Mouse (Mus musculus): Measurements from ENCODE around the gene Lipa.

Gene Lipa

DNA sequence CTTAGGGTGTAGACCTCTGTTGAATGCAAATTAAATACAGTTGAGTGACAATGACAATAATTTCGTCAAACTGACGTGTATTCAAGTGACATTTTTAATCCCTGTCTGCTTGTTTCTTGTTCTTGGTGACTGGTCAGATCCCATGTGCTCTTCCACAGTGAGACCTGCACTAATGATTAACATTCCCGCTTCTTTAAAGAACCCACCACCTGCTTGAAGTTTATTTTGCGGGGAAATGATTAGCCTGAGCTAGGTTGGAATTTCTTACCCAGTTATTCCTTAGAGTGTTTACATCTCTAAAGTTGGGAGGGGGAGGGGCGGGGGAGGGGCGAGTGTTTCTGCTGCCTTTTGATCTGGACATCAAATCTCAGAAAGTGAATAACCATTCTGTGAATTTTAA lies 59.1 kb downstream of the Lipa start:
- in situ Hi-C loops (cut with MboI, MseI) = no loop called here

DNA sequence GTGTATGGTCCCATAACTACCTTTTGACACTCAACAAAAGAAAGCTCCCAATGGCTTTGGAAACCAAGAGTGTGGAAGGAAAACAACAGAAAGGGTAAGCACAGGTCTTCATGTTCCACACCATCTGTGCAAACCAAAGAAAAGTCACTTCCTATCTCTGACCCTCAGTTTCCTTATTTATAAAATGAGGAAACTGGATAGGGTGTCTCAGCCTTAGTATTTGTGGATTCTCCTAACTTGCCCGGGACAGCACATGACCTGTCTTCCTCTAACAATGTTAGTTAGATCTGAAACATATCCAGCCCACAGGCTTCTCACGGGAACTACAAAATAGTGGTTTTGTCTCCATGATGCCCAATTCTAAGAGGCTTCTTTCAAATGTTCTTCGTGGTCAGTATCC lies 62.8 kb downstream of the Lipa start:
- in situ Hi-C loops (cut with MboI, MseI) = no loop called here

DNA sequence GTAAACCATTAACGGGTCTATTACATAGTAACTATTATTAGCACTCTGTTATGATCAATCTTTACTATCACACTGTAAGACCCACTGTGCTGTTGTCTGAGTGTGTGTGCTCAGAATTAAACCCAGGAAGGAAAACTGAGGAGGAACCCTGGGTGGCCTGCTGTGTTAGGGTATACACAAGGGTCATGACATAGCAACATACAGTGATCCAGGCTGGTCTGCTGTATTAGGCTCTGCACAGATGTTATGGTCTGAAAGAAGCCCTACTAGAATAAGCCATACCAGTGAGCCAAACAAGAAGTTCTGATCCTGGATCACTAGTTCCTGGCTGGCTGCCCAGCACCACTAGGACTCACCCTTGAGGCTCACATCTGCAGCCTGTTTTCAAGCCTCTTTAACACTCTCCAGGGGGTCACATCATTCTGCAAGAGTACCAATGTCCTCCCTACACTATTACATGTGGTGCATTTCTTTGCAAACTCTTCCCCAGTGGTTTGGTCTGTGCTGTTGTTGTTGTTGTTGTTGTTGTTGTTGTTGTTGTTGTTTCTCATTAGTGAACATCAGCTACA lies 65.7 kb downstream of the Lipa start:
- in situ Hi-C loops (cut with MboI, MseI) = no loop called here

DNA sequence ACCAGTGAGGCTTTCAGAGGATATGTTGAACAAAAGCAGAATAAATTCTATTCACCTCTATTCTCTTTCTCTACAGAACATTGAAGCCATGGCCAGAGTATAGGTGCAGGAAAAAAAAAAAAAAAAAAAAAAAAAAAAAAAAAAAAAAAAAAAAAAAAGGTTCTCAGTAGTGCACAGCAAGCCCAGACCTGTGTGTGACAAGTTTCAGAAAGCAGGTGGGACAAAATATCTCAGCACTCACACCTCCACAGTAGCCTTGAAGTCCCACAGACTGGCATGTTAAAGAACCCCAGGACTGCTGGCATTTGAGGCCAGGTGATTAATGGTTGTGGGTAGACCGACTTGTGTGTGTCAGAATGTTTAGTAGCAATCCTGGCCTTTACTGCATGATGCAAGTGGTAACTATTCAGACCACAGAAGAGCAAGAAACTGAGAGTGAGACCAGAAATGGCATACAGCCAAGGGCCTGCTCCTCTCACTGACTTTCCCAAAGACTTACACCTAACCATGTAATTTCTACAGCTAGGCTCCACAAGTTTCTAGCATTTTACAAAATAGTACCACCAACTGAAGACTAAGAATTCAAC lies 76.4 kb downstream of the Lipa start:
- in situ Hi-C loops (cut with MboI, MseI) = no loop called here

DNA sequence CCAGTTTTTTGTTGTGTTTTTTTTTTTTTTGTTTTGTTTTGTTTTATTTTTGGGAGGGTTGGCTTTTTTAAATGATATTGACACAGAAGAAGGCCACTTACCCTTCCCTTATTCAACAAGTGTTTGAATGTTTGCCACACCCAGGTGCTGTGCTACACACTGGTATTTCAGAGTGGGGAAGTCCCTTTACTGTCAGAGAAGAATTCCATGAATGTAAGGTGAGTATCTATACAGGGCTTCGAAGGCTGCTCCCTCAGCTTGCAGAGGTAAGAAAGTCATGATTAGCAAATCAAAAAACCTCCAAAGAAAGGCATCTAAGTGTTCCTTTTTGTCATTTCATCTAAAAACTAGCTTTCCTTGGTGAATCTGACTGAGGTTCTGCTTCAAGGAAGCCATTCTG lies 78.4 kb downstream of the Lipa start:
- in situ Hi-C loops (cut with MboI, MseI) = loop anchor here (10.0 kb wide), 1 partner anchor 696 kb away; no protein-coding TSS in a partner anchor

DNA sequence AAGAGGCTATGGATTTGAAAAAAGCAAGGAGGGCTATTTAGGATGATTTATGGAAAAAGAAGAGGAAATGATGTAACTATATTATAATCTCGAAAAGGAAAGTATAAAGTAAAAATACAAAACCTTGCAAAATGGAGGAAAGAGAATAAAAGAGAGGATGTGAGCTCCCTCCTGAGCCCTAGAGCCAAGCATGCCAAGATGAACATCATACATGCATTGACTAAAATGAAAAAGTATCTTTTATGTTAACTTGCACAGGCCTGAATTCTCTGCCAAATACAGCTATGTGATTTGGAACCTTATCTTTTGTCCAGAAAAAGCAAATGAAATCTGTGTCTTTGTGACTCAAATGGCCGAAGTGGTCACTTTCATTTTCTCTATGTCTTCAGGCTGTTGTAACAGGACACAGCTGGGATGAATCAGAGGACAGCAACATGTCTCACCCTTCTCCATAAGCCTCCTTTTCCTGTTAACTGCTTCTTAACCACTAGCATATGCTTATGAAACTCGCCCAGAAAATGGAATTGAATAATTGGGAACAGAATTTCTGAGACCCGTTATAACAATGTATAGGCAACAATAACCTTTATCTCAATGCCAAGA lies 81.8 kb downstream of the Lipa start:
- in situ Hi-C loops (cut with MboI, MseI) = loop anchor here (10.0 kb wide), 1 partner anchor 699 kb away; no protein-coding TSS in a partner anchor

DNA sequence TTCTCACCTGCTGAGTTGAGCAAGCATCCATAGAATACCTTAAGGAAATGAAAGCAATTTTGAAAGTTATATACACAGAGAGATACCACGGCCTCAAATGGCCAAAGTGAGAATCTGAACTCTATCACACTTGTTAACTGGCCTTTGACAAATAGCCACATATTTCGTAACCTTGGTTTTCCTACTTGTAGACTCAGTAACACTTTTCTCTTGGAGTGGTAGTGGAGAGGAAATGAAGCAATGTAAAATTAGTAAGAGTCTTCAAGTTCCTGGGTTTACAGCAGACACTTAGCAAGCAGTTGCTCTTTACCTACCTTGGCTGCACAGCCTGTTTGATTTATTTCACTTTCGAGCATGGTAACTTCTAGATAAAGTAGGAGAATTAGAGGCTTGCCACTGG lies 82.5 kb downstream of the Lipa start:
- in situ Hi-C loops (cut with MboI, MseI) = loop anchor here (10.0 kb wide), 1 partner anchor 700 kb away; no protein-coding TSS in a partner anchor
